Mouse (Mus musculus) CD4-positive, CD25-positive, alpha-beta regulatory T cell, adult 4 months (primary cell): ENCODE data around the gene Padi6. TPM values are rescaled to one million over a fixed set of nuclear protein-coding genes. Genes with fewer than 3 reads are reported as not detected.

ENCODE experiments used
- ATAC-seq: one replicate; pipeline ENCODE4 v1.8.0; 2017
- polyA plus RNA-seq, 2 experiments: library from polyadenylated mRNA; unstranded; fragments of 100-300 nt; shearing (Covaris generic); gene quantifications; one replicate each; pipeline ENCODE4 v1.2.1; 2017

Gene Padi6
- not detected for polyA plus RNA-seq

- no peak for ATAC-seq
These were observed at the start of gene Padi6 for GRCm38 (mm10) chr4:140742543-140742942. TSS of gene Padi6 (minus strand) at chr4:140742643.

DNA sequence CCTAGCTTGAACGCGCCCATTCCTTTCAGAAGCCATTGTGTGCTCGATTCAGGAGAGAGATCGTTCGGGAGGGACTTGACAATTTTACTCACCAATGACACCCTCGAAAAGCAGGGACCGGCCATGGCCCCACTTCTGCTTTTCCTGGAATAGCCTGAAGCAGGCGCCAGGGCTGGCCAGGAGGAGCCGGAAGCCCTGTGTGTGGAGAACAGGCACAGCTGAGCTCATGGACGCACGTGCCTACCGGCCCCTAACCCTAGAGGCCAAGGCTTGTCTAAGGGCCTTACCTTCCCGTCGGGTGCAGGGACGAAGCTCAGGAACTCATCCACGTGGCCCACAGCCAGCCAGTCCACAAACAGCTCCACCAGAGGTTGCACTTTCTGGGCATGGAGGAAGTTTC lies 48.6 kb upstream of the Padi6 start:
- no peak for ATAC-seq

- no peak for ATAC-seq
These were observed 47.5 kb upstream of the Padi6 start for GRCm38 (mm10) chr4:140789983-140790382.

DNA sequence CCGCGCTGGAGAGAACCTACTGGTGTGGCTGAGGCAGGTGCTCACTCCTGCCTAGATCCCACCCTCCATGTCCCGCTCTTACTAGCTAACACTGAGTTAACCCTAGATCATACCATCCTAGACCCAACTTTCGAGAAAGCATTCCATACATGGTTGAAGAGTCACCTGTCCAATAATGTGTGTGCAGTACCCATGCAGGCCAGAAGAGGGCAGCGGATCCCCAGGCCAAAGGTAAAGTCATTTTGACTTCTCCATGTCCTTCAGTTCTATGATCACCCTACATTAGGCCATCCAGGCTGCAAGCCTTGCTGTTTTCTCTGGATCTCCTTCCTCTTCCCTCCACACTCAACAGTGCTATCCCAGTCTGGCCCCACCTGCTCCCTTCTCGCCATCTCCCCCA lies 46.5 kb upstream of the Padi6 start:
- peak; percentile 67 for ATAC-seq

DNA sequence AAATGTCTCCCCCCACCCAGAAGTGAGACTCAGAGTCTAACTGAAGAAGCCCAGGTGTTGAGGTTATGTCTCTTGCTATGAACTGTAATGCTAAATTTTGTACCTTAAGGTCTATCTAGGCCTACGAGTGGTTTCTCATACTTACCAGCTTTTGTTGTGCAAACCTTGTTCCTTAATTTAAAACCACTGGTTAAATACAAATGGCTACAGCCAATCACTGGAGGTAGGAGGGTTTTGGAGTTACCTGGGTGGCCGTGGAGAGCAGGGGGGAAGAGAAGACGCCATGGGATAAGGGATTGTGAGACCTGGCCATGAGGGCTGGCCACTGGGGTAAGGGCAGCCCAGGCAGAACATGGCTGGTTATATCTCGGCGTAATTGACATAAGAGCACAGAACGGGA lies 45.8 kb upstream of the Padi6 start:
- no peak for ATAC-seq

GRCm38 (mm10) chr4:140787414-140787813 lies 45.0 kb upstream of the Padi6 start:
- no peak for ATAC-seq

- no peak for ATAC-seq
These were observed 42.8 kb upstream of the Padi6 start for GRCm38 (mm10) chr4:140785217-140785616.

- no peak for ATAC-seq
These were observed 42.0 kb upstream of the Padi6 start for GRCm38 (mm10) chr4:140784292-140784945.

GRCm38 (mm10) chr4:140782821-140783220 lies 40.4 kb upstream of the Padi6 start:
- ATAC-seq: no peak

DNA sequence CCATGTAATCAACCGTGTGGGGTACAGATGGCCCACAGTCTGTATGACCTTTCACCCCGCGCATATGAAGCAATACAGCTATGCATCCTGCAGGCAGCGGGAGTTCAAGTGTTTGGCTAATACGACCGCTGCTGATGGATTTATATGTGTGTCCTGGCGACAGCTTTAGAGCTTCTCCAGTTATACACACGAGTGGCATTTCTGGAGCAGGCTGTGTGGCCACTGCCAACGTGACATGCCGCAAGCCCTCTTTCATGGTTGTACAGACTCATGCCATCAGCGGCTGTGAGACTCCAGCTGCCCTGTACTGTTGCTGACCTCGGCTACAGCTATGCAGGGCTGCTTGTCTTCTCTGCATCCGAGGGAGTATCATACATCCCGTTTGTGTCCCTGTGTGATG lies 38.1 kb upstream of the Padi6 start:
- no peak for ATAC-seq

- ATAC-seq: no peak
These were observed 37.5 kb upstream of the Padi6 start for GRCm38 (mm10) chr4:140779803-140780397.

- peak; percentile 34 for ATAC-seq
These were observed 34.2 kb upstream of the Padi6 start for GRCm38 (mm10) chr4:140776623-140777022.

GRCm38 (mm10) chr4:140775876-140776275 lies 33.4 kb upstream of the Padi6 start:
- ATAC-seq: no peak

GRCm38 (mm10) chr4:140774893-140775292 lies 32.5 kb upstream of the Padi6 start:
- ATAC-seq: no peak

GRCm38 (mm10) chr4:140774025-140774800 lies 31.8 kb upstream of the Padi6 start, which contains the start of gene Padi4:
TSS of gene Padi4 (minus strand) at chr4:140774236.
- no peak for ATAC-seq

DNA sequence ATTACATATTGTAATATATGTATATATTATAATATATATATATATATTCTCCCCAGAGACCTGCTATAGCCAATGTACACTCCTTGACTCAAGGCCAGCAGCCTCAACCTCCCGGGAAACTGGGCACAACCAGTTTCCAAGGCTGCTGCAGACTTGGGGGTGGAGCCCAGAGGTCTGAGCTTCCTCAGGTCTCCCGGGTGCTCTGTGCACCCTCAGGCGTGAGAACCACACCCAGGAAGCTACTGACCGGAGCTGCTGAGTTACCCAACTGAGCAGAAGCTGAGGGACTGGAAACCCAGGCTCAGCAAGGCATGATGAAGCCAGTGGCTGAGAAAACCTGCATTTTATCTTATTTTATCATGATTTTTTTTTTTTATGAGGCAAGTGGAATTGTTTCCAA lies 28.6 kb upstream of the Padi6 start:
- no peak for ATAC-seq

DNA sequence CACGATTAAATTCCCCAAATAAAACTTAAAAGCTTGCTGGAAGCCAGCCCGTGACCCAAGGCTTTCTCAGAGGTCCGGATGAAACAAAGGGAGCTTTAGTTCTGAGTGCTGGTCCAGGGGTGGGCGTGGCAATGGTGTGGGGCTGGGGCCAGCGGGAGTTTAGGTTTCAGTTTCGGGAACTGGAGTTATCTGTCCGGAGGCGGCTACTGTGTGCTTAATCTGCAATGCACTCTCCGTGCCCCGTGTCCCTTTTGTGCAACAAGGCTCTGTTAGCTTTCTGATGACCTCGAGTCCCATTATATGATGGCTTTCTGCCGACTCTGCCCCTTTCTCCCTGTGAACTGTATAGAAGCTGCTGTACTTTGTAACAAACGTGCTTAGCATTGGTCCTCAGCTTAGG lies 28.0 kb upstream of the Padi6 start:
- ATAC-seq: no peak

- no peak for ATAC-seq
These were observed 26.5 kb upstream of the Padi6 start for GRCm38 (mm10) chr4:140768973-140769372.

GRCm38 (mm10) chr4:140765936-140766335 lies 23.5 kb upstream of the Padi6 start:
- ATAC-seq: no peak

GRCm38 (mm10) chr4:140763158-140763557 lies 20.7 kb upstream of the Padi6 start:
- no peak for ATAC-seq

- ATAC-seq: no peak
These were observed 19.2 kb upstream of the Padi6 start for GRCm38 (mm10) chr4:140761601-140762000.

DNA sequence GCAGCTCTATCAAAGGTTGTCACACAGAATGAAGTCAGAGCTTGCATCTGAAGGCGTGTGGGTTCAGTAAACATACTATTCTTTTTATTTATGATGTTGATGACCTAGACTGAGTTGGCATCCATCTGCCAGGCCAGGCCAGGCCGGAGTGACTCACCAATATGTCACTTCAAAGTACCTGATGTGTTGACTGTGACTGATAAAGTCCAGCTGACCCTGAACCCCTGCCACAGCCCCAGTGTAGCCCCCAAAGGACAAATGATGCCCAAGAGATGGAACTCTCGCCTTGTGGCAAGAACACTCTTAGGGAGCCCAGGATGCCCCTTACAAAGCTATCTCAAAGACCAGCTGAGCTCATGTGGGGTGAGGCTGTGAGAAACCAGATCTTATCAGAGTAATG lies 13.4 kb upstream of the Padi6 start:
- ATAC-seq: no peak

- no peak for ATAC-seq
These were observed 10.9 kb upstream of the Padi6 start for GRCm38 (mm10) chr4:140753366-140753765.

- peak; percentile 72 for ATAC-seq
These were observed 7.9 kb upstream of the Padi6 start for GRCm38 (mm10) chr4:140750328-140750727.
